Comparison of ENCODE assay signal across 8 mouse cellular contexts in the genomic region with DNA sequence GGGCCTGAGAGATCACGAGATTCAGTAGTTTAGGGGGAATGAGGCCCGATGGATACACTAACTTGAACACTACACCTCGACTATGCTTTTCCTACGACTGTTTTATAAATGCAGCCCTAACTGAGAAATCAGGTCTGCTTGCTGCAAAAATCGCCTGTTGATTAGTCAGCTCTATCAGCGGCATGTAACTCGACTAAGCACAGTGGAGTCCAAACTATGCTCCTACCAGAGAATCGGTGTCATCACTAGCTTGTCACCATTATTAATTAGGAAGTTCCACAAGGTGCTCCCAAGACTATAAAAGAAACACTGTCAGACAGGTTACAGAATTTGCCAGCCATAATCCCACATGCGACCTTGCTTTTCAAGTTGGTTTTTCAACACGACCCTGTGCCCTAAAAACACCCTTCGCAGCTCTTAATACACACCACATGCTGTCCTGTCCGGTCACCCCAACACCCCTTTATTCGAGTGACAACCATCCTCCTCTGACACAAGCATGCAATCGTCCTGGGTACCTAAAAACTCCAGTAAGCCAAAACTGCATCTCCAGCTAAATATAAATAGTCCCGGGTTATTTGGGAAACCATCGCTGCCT. TPM values are rescaled to one million over a fixed set of nuclear protein-coding genes. Genes with fewer than 3 reads are reported as not detected.
A peak's percentile ranks its signal among the peaks of the same experiment; 100 is the strongest.
DNase-seq lines count a peak whose midpoint lies in the region; ATAC-seq and TF ChIP-seq lines count a peak whose summit lies in the region.

No protein-coding gene starts in this region.

- no peak for ATAC-seq in heart, embryonic 11.5 days (replicated peaks; ENCODE audit: insufficient number of reproducible peaks, low FRiP score, low TSS enrichment)
- 0 out of 2 replicates have a peak, but pooled peaks have one; percentile 13 for ATAC-seq in megakaryocyte progenitor cell, adult 5-6 weeks (replicated peaks; ENCODE audit: poor library complexity)
- no peak for ATAC-seq in CD4-positive, CD25-positive, alpha-beta regulatory T cell, adult 4 months

- H3K36me3 ChIP-seq in heart, embryonic 11.5 days (ENCODE audit: control insufficient read depth, insufficient read depth, low read length): no peaks in the 10 kb centered on the region
- H3K36me3 ChIP-seq in ES-E14 (ENCODE audit: control insufficient read depth, insufficient read depth, low read length, poor library complexity, severe bottlenecking): no peaks in the 10 kb centered on the region
- H3K36me3 ChIP-seq in hindbrain, embryonic 10.5 days: no peaks in the 10 kb centered on the region

- H3K27ac ChIP-seq in heart, embryonic 11.5 days (ENCODE audit: low read depth, low read length): peak overlapping the region; percentile 74
- H3K27ac ChIP-seq in ES-E14 (ENCODE audit: insufficient read depth, low read depth, low read length, poor library complexity, severe bottlenecking): no peak overlapping the region
- peak overlapping the region; percentile 91 for H3K27ac ChIP-seq in hindbrain, embryonic 10.5 days

- peak overlapping the region; percentile 80 for H3K9ac ChIP-seq in heart, embryonic 11.5 days (ENCODE audit: low read depth, low read length)
- H3K9ac ChIP-seq in ES-E14 (ENCODE audit: insufficient read depth, low read depth, low read length, poor library complexity, severe bottlenecking): peak overlapping the region; percentile 69; the same call in 1 of the 2 replicates

- H3K4me2 ChIP-seq in heart, embryonic 11.5 days: peak overlapping the region; percentile 83

- peak overlapping the region; percentile 81 for H3K4me3 ChIP-seq in heart, embryonic 11.5 days (ENCODE audit: low read depth, low read length)
- peak overlapping the region; percentile 77 to 83 for H3K4me3 ChIP-seq in ES-E14 (ENCODE audit: insufficient read depth in 1 of 2, low read depth in 1 of 2, low read length in 2 of 2, poor library complexity in 1 of 2, severe bottlenecking in 1 of 2)
- peak overlapping the region; percentile 84 for H3K4me3 ChIP-seq in hindbrain, embryonic 10.5 days

- H3K27me3 ChIP-seq in heart, embryonic 11.5 days (ENCODE audit: control insufficient read depth, insufficient read depth, low read length): no peaks in the 10 kb centered on the region
- H3K27me3 ChIP-seq in hindbrain, embryonic 10.5 days (ENCODE audit: insufficient read depth, poor library complexity, severe bottlenecking): peaks cover 15% of the 10 kb centered on the region; the same call in 1 of the 2 replicates

- WGBS in heart, embryonic 11.5 days (ENCODE audit: insufficient replicate concordance): 21% methylated on average over 16 of the region's 16 CpGs
- WGBS in hindbrain, embryonic 10.5 days: 32% methylated on average over 16 of the region's 16 CpGs

- peaks cover 24% of the 10 kb centered on the region for H3K4me1 ChIP-seq in heart, embryonic 11.5 days (ENCODE audit: control insufficient read depth, insufficient read depth, low read length)
- peaks cover 2 to 3% of the 10 kb centered on the region in 2 experiments; a peak in 3 of 4 replicates for H3K4me1 ChIP-seq in ES-E14 (ENCODE audit: control insufficient read depth in 2 of 2, insufficient read depth in 2 of 2, low read length in 2 of 2, poor library complexity in 1 of 2)
- H3K4me1 ChIP-seq in hindbrain, embryonic 10.5 days (replicated peaks): peaks cover 33% of the 10 kb centered on the region

- DNase-seq in heart, postnatal 25 days (ENCODE audit: low spot score): no peak
- DNase-seq in ES-E14 (ENCODE audit: low read depth, low spot score): no peak
- DNase-seq in hindbrain, embryonic 10.5 days (ENCODE audit: low spot score): no peak
- DNase-seq in spleen, postnatal 4 days (ENCODE audit: low spot score in 2 of 2): no peak
- DNase-seq in adrenal gland, postnatal 4 days (ENCODE audit: low spot score in 2 of 2): no peak

- intact Hi-C loops in heart, postnatal 25 days (cut with DNase I): no loop called here

- no peaks in the 10 kb centered on the region for H3K9me3 ChIP-seq in heart, embryonic 11.5 days (replicated peaks; ENCODE audit: control insufficient read depth, low read length)
- H3K9me3 ChIP-seq in ES-E14 (ENCODE audit: control insufficient read depth, insufficient read depth, low read depth, low read length): no peaks in the 10 kb centered on the region
- H3K9me3 ChIP-seq in hindbrain, embryonic 10.5 days: no peaks in the 10 kb centered on the region

- in situ Hi-C loops in ES-E14 (cut with MboI; ENCODE audit: low sequenced_read_pairs in 2 of 2, unreplicated experiment in 2 of 2): no loop called here

TF ChIP-seq in ES-E14, 5 proteins besides CTCF, POLR2A, EP300 and RAD21:
- TF ChIP-seq MAFK (IDR thresholded peaks at IDR 0.05; ENCODE audit: insufficient read depth, low read depth, low read length) (no peak), HCFC1 (IDR thresholded peaks at IDR 0.05; ENCODE audit: borderline replicate concordance, insufficient read depth, low read length) (no peak), ZNF384 (IDR thresholded peaks at IDR 0.05; ENCODE audit: low read depth, low read length) (no peak), CHD2 (IDR thresholded peaks at IDR 0.05; ENCODE audit: low read depth, low read length) (no peak), ZC3H11A (IDR thresholded peaks at IDR 0.05; ENCODE audit: borderline replicate concordance, low read depth, low read length) (no peak)

RNA-seq across cellular contexts. Expression of a gene that starts 0.7 kb away (rescaled TPM):
- 11.4 and 11.7 TPM in 2 replicates for polyA plus RNA-seq in heart, embryonic 11.5 days (2014; fragmentation: Nextera tagmentation; extraction: Ambion mirVana)
- 1 to 10 TPM; 8.2 to 9.8 TPM for total RNA-seq in heart, postnatal 25 days (2021)
- 11.5 and 14.3 TPM in 2 replicates for total RNA-seq in ES-E14 (2012; rRNA removed)
- polyA plus RNA-seq in hindbrain, embryonic 10.5 days (2016; fragmentation: Nextera tagmentation; extraction: Ambion mirVana): 16.2 and 16.4 TPM in 2 replicates
- 7.4 and 7.7 TPM in 2 replicates for total RNA-seq in megakaryocyte progenitor cell, adult 5-6 weeks (2015)
- 7.7 and 14.6 TPM in 2 replicates for total RNA-seq in megakaryocyte progenitor cell, adult 5-6 weeks (2017)
- 1 to 10 TPM; 5.9 to 7.9 TPM for polyA plus RNA-seq in CD4-positive, CD25-positive, alpha-beta regulatory T cell, adult 4 months (2017; shearing (Covaris generic))
- total RNA-seq in adrenal gland, postnatal 4 days (2021): 10 to 100 TPM; 22.6 to 23.1 TPM

RNA-seq across cellular contexts. Expression of a gene that starts 47.1 kb away (rescaled TPM):
- polyA plus RNA-seq in heart, embryonic 11.5 days (2014; fragmentation: Nextera tagmentation; extraction: Ambion mirVana): 0.77 and 2.0 TPM in 2 replicates
- total RNA-seq in heart, postnatal 25 days (2021): under 1 TPM; 0.16 to 0.31 TPM
- 11.3 and 11.8 TPM in 2 replicates for total RNA-seq in ES-E14 (2012; rRNA removed)
- 0.16 and 0.86 TPM in 2 replicates for polyA plus RNA-seq in hindbrain, embryonic 10.5 days (2016; fragmentation: Nextera tagmentation; extraction: Ambion mirVana)
- total RNA-seq in megakaryocyte progenitor cell, adult 5-6 weeks (2015): 0.22 TPM in 2 replicates
- 0.29 TPM in 1 of 2 replicates, not detected in the other for total RNA-seq in megakaryocyte progenitor cell, adult 5-6 weeks (2017)
- not detected for polyA plus RNA-seq in CD4-positive, CD25-positive, alpha-beta regulatory T cell, adult 4 months (2017; shearing (Covaris generic))
- total RNA-seq in adrenal gland, postnatal 4 days (2021): 10 to 100 TPM; 15.0 to 17.9 TPM
